Mouse (Mus musculus) forebrain, embryonic 10.5 days (tissue): Measurements from ENCODE around the gene Kif1b. TPM values are rescaled to one million over a fixed set of nuclear protein-coding genes. Genes with fewer than 3 reads are reported as not detected.
A peak's percentile ranks its signal among the peaks of the same experiment; 100 is the strongest.

Source experiments
- DNase-seq: peaks from one replicate; pipeline ENCODE4 v3.0.0-alpha.2; 2017; ENCODE audit warnings: low spot score; ENCODE audit errors: extremely low spot score
- H3K27ac ChIP-seq: fragments of 300-500 bp; sonication (generic); 2 replicates; pipeline ENCODE4 v1.5.1; 2016; ENCODE audit warnings: mild to moderate bottlenecking
- H3K27me3 ChIP-seq: fragments of 300-500 bp; sonication (generic); 2 replicates; pipeline ENCODE4 v1.6.1; 2016; ENCODE audit warnings: mild to moderate bottlenecking; ENCODE audit not compliant: poor library complexity, severe bottlenecking
- H3K36me3 ChIP-seq: fragments of 300-500 bp; sonication (generic); replicated peaks from 2 replicates; pipeline ENCODE4 v1.6.1; 2016; ENCODE audit warnings: mild to moderate bottlenecking, moderate library complexity
- H3K4me1 ChIP-seq: fragments of 300-500 bp; sonication (generic); 2 replicates; pipeline ENCODE4 v1.6.1; 2016
- H3K4me3 ChIP-seq: fragments of 300-500 bp; sonication (generic); 2 replicates; pipeline ENCODE4 v1.5.1; 2016; ENCODE audit warnings: mild to moderate bottlenecking, moderate library complexity
- H3K9me3 ChIP-seq: fragments of 300-500 bp; sonication (generic); 2 replicates; pipeline ENCODE4 v1.6.1; 2016; ENCODE audit warnings: mild to moderate bottlenecking, moderate library complexity
- WGBS: fragments of 180-500 bp; shearing (Covaris S2); methylation state at CpG from one replicate; pipeline ENCODE4 v1.1.7; 2016; 5-methylcytosine and 5-hydroxymethylcytosine counted together
- polyA plus RNA-seq: library from polyadenylated mRNA; unstranded; fragments of >200 nt; fragmentation: Nextera tagmentation; extraction: Ambion mirVana; gene quantifications from 2 replicates; pipeline ENCODE4 v1.2.1, GENCODE M21; 2016

Gene Kif1b
- polyA plus RNA-seq, 1 experiment from 2014 or later: 59.8 TPM

DNA sequence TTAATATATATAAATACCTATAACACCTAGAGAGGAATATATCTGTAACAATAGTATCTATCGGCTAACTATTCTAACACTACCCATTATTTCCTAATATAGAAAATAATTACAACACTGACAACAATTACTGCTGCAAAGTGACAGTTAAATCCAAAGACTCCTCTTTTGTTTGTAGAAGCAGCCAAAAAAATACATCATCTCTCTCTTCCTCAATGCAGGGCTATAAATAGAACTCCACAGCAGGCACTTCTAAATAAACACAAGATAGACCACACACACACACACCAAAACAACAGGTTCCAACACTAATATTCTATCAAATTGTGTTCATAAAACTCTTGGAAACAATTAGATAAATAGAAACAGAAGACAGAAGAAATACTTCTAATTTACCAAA, 21.8 kb downstream of the Kif1b start:
- 95% methylated on average over 1 of the region's 1 CpGs for WGBS

GRCm38 (mm10) chr4:149283018-149283417, 24.5 kb downstream of the Kif1b start:
- no peak for DNase-seq
- no peak overlapping the region for H3K27ac ChIP-seq

More for the DNA sequence above, 21.8 kb downstream of the Kif1b start:
- no peak for DNase-seq
- Histone ChIP-seq H3K4me3 (no peak overlapping the region), H3K27me3 (no peaks in the 10 kb centered on the region), H3K9me3 (no peaks in the 10 kb centered on the region), H3K27ac (no peak overlapping the region), H3K36me3 (peaks cover 60% of the 10 kb centered on the region), H3K4me1 (peaks cover 12% of the 10 kb centered on the region; the same call in 1 of the 2 replicates)

GRCm38 (mm10) chr4:149282025-149282738, 25.3 kb downstream of the Kif1b start:
- Histone ChIP-seq H3K27me3 (no peaks in the 10 kb centered on the region), H3K4me3 (no peak overlapping the region), H3K9me3 (no peaks in the 10 kb centered on the region), H3K27ac (no peak overlapping the region), H3K36me3 (peaks cover 33% of the 10 kb centered on the region), H3K4me1 (peaks cover 32% of the 10 kb centered on the region)
- DNase-seq: no peak
- WGBS: 84% methylated on average over 7 of the region's 7 CpGs

More at GRCm38 (mm10) chr4:149283018-149283417, 24.5 kb downstream of the Kif1b start:
- 95% methylated on average over 3 of the region's 3 CpGs for WGBS
- no peaks in the 10 kb centered on the region for H3K9me3 ChIP-seq
- H3K27me3 ChIP-seq: no peaks in the 10 kb centered on the region
- H3K4me1 ChIP-seq: peaks cover 25% of the 10 kb centered on the region
- H3K36me3 ChIP-seq: peaks cover 39% of the 10 kb centered on the region
- no peak overlapping the region for H3K4me3 ChIP-seq

- DNase-seq: peak; percentile 24
- H3K4me1 ChIP-seq: peaks cover 25% of the 10 kb centered on the region
Observed at GRCm38 (mm10) chr4:149277571-149277970, 29.9 kb downstream of the Kif1b start.

DNA sequence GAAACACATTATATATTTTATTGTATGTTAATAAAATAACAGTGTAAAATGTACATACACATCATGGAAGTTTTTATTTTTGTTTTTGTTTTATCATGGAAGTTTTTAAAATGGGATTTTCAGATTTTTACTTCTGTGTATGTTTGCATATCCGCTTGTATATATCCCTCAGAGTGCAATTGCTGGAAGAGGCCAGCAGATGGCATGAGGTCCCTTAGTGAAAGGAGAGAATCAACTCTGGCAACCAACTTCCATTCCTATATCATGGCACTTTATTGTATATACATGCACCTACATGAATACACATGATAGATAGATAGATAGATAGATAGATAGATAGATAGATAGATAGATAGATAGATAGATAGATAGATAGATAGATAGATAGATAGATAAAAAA, 34.4 kb downstream of the Kif1b start:
- H3K4me3 ChIP-seq: no peak overlapping the region
- H3K9me3 ChIP-seq: peaks cover 11% of the 10 kb centered on the region; the same call in 1 of the 2 replicates
- 95% methylated on average over 1 of the region's 1 CpGs for whole genome bisulfite sequencing
- peaks cover 87% of the 10 kb centered on the region for H3K36me3 ChIP-seq
- peaks cover 9% of the 10 kb centered on the region for H3K4me1 ChIP-seq
- no peak for DNase-seq
- H3K27ac ChIP-seq: no peak overlapping the region
- no peaks in the 10 kb centered on the region for H3K27me3 ChIP-seq

More at GRCm38 (mm10) chr4:149277571-149277970, 29.9 kb downstream of the Kif1b start:
- H3K9me3 ChIP-seq: peaks cover 11% of the 10 kb centered on the region; the same call in 1 of the 2 replicates
- 86% methylated on average over 4 of the region's 4 CpGs for WGBS
- no peak overlapping the region for H3K4me3 ChIP-seq
- no peak overlapping the region for H3K27ac ChIP-seq
- H3K27me3 ChIP-seq: no peaks in the 10 kb centered on the region
- H3K36me3 ChIP-seq: peaks cover 64% of the 10 kb centered on the region

DNA sequence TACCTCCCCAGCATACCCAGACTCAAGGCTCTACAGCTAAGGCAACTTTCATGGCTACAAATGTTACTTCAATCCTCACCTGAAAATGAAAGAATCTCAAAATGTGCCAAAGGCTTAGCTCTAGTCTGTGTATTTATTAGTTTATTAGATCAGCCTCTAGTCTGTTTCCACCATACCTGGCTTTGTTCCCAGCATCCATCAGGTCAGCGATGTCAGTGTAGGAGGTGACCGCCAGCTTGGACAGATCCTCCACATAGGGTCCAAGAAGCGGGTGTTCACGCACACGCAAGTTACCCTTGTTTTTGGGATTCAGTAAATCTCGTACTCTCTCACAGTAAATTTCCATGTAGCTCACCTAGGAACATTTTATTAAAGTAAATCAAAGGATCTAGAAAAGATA, 37.0 kb downstream of the Kif1b start:
- H3K4me1 ChIP-seq: no peaks in the 10 kb centered on the region
- peaks cover 100% of the 10 kb centered on the region for H3K36me3 ChIP-seq
- H3K4me3 ChIP-seq: no peak overlapping the region
- peaks cover 11% of the 10 kb centered on the region; the same call in 1 of the 2 replicates for H3K9me3 ChIP-seq
- DNase-seq: no peak
- 97% methylated on average over 6 of the region's 6 CpGs for WGBS
- no peak overlapping the region for H3K27ac ChIP-seq
- no peaks in the 10 kb centered on the region for H3K27me3 ChIP-seq

DNA sequence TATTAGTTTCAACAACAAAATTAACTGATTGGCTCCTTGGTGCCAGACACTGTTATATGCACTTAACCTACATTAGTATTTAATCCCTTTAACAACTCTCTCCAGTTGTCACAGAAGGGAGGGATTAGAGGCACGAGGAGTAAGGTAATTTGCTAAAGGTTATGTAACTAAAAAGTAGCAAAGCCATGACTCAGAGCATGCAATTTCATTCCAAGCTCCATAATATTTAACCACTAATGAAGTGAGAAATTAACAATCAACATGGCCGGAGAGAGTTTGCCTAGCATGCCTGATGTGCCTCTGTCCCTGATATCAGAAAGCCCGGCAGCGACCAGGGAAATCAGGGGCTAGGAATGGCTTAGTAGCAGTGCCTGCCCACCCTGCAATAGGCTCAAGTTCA, 38.5 kb downstream of the Kif1b start:
- no peaks in the 10 kb centered on the region for H3K4me1 ChIP-seq
- no peak for DNase-seq
- WGBS: 93% methylated on average over 4 of the region's 4 CpGs
- H3K27me3 ChIP-seq: no peaks in the 10 kb centered on the region
- no peak overlapping the region for H3K27ac ChIP-seq
- H3K9me3 ChIP-seq: peaks cover 10% of the 10 kb centered on the region; the same call in 1 of the 2 replicates
- H3K36me3 ChIP-seq: peaks cover 96% of the 10 kb centered on the region
- H3K4me3 ChIP-seq: no peak overlapping the region

DNA sequence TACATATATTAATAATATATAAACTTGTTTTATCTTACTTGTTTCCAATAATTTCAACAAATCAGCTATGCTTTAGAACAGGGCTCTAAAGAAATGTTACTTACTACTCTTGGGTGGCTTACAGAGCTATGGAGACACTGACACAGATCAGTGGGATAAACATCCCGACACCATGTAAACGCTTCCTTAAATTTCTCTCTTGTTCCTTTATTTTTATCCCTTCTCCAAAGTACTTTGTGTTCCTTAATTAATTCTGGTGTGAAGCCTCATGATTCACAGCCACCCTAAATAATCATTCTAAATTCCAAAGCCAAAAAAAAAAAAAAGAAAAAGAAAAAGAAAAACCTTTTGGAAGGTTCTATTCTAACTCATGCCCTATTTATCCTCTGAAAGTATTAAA, 42.6 kb downstream of the Kif1b start:
- no peaks in the 10 kb centered on the region for H3K27me3 ChIP-seq
- WGBS: 96% methylated on average over 2 of the region's 2 CpGs
- no peaks in the 10 kb centered on the region for H3K4me1 ChIP-seq
- H3K9me3 ChIP-seq: no peaks in the 10 kb centered on the region
- no peak overlapping the region for H3K27ac ChIP-seq
- no peak overlapping the region for H3K4me3 ChIP-seq
- H3K36me3 ChIP-seq: peaks cover 92% of the 10 kb centered on the region
- DNase-seq: no peak

GRCm38 (mm10) chr4:149263218-149263617, 44.3 kb downstream of the Kif1b start:
- no peaks in the 10 kb centered on the region for H3K27me3 ChIP-seq
- H3K36me3 ChIP-seq: peaks cover 87% of the 10 kb centered on the region
- no peak overlapping the region for H3K4me3 ChIP-seq
- DNase-seq: no peak
- no peaks in the 10 kb centered on the region for H3K4me1 ChIP-seq
- no peaks in the 10 kb centered on the region for H3K9me3 ChIP-seq
- H3K27ac ChIP-seq: no peak overlapping the region
- 95% methylated on average over 9 of the region's 9 CpGs for WGBS

- H3K9me3 ChIP-seq: no peaks in the 10 kb centered on the region
- WGBS: 92% methylated on average over 3 of the region's 3 CpGs
- DNase-seq: no peak
- peaks cover 87% of the 10 kb centered on the region for H3K36me3 ChIP-seq
- no peak overlapping the region for H3K27ac ChIP-seq
- no peak overlapping the region for H3K4me3 ChIP-seq
- H3K4me1 ChIP-seq: peaks cover 6% of the 10 kb centered on the region
- H3K27me3 ChIP-seq: no peaks in the 10 kb centered on the region
Observed at GRCm38 (mm10) chr4:149261466-149261865, 46.0 kb downstream of the Kif1b start.

- WGBS: 94% methylated on average over 3 of the region's 3 CpGs
- no peaks in the 10 kb centered on the region for H3K9me3 ChIP-seq
- H3K4me1 ChIP-seq: peaks cover 12% of the 10 kb centered on the region
- DNase-seq: no peak
- no peaks in the 10 kb centered on the region for H3K27me3 ChIP-seq
- no peak overlapping the region for H3K4me3 ChIP-seq
- peaks cover 86% of the 10 kb centered on the region for H3K36me3 ChIP-seq
- H3K27ac ChIP-seq: no peak overlapping the region
Observed at GRCm38 (mm10) chr4:149260911-149261310, 46.6 kb downstream of the Kif1b start.

DNA sequence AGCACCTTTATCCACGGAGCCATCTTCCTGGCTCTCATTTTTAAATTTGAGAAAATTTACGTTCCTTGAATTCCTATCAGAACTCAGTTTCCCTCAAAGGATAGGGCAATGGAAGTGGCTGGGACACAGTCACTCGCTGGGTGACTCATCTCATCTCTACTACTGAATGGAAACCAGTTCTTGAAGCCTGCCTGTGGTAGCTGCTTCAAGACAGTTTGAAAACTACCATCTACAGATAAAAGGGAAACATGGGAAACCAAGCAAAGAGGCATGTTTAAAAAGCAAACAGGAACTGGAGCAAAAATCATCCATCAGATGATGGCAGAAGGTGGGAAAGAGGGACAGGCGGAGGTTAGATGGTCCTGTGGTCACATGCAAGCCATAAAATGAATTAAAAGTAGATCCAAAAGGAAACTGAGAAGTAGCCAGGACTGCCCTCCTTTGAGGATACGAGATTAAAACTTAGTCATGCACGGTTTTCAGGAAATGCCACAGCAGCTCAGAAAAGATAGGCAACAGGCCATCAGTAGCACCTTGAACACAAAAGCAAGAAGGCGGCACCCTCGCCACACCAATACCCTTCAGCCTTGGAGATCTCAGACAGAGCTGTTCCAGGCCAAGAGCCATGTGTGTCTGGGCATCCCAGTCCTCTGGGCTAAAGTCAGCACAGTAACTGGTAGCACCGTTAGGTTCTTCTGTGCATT, 48.0 kb downstream of the Kif1b start:
- 93% methylated on average over 9 of the region's 9 CpGs for WGBS
- no peaks in the 10 kb centered on the region for H3K27me3 ChIP-seq
- peaks cover 25% of the 10 kb centered on the region for H3K4me1 ChIP-seq
- no peak for DNase-seq
- H3K4me3 ChIP-seq: no peak overlapping the region
- H3K9me3 ChIP-seq: no peaks in the 10 kb centered on the region
- no peak overlapping the region for H3K27ac ChIP-seq
- H3K36me3 ChIP-seq: peaks cover 76% of the 10 kb centered on the region

DNA sequence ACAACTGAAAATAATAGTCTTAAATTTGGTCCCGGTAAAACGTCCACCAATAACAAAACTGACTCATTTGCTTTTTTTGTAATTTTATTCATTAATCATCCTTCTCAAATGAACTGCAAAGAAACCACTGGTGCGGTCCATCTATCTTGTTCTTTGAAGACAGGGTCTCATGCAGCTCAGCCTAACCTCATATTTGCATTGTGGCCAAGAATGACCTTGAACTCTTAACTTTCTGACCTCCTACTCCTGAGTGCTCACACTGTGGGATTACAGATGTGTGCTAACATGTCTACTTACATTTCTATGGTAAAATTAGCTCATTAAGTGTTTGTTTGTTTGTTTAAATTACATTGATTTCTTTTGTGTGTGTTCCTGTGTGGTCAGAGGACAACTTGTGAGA, 48.6 kb downstream of the Kif1b start:
- no peak for DNase-seq
- no peak overlapping the region for H3K27ac ChIP-seq
- H3K4me3 ChIP-seq: no peak overlapping the region
- no peaks in the 10 kb centered on the region for H3K9me3 ChIP-seq
- WGBS: 95% methylated on average over 3 of the region's 3 CpGs
- peaks cover 28% of the 10 kb centered on the region for H3K4me1 ChIP-seq
- H3K36me3 ChIP-seq: peaks cover 72% of the 10 kb centered on the region
- H3K27me3 ChIP-seq: no peaks in the 10 kb centered on the region
